Mouse (Mus musculus) cerebellum, adult (tissue): ENCODE data around the gene Phf23.

ENCODE experiments used
- ATAC-seq: cut with Nextera tagmentation; 2 replicates; pipeline ENCODE4 v1.9.2; 2017; ENCODE audit warnings: mild to moderate bottlenecking, moderate library complexity, mixed read lengths; ENCODE audit not compliant: insufficient number of reproducible peaks, low FRiP score, low TSS enrichment

The Phf23 gene

DNA sequence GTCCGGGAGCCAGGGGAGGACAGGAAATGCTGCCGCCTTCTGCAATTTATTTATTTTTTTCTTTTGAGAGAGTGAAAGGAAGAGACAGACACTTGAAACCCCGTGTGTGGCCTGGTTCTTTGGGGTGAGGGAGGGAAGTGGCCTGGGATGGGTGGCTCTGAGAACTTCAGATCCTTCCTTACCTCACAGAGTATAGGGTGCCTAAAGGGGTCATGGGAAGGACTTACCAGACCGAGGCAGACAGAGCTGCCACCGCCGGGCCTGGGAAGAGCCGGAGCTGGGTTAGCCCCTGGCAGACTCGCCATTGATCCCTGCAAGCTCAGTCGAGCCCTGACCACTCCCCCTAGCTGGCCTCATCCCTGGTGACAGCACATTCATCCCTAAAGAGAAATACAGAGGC, 49.9 kb downstream of the Phf23 start:
- no peak for ATAC-seq

DNA sequence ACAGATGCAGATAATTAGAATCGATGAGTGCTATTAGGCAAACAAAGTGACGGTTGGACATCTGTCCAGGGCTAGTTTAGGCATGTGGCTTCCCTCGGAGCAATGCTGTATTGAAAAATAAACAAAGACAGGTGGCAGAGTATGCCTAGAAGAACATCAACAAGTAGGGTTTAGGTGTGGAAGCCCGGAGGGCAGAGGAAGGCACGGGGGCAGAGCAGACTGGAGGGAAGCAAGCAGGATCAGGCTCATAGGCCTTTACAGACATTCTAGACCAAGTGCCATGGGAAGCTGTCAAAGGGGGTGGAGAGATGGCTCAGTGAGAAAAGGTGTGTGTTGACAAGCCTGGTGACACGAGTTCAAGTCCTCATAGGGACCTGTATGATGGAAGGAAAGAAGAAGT, 53.8 kb downstream of the Phf23 start:
- ATAC-seq = no peak
